Mouse (Mus musculus) heart, embryonic 15.5 days (tissue): ENCODE data around the gene Tmem178. TPM values are rescaled to one million over a fixed set of nuclear protein-coding genes. Genes with fewer than 3 reads are reported as not detected.

Source experiments
- ATAC-seq: fragments of 200-750 bp; cut with Nextera tagmentation; replicated peaks from 2 replicates; pipeline ENCODE4 v1.8.0; 2017; ENCODE audit warnings: low read depth, moderate TSS enrichment; ENCODE audit not compliant: insufficient number of reproducible peaks, insufficient read depth, low FRiP score
- H3K27ac ChIP-seq: fragments of 300-500 bp; sonication (generic); 2 replicates; pipeline ENCODE4 v1.5.1; 2015; ENCODE audit warnings: mild to moderate bottlenecking, inconsistent platforms
- H3K27me3 ChIP-seq: fragments of 300-500 bp; sonication (generic); 2 replicates; pipeline ENCODE4 v1.6.1; 2015; ENCODE audit warnings: inconsistent platforms
- H3K36me3 ChIP-seq: fragments of 300-500 bp; sonication (generic); 2 replicates; pipeline ENCODE4 v1.6.1; 2015; ENCODE audit warnings: mild to moderate bottlenecking, inconsistent platforms
- H3K4me1 ChIP-seq: fragments of 300-500 bp; sonication (generic); replicated peaks from 2 replicates; pipeline ENCODE4 v1.6.1; 2015; ENCODE audit warnings: inconsistent platforms
- H3K4me2 ChIP-seq: fragments of 300-500 bp; sonication (generic); 2 replicates; pipeline ENCODE4 v1.6.1; 2015; ENCODE audit warnings: inconsistent platforms, mild to moderate bottlenecking, moderate library complexity
- H3K4me3 ChIP-seq: fragments of 300-500 bp; sonication (generic); 2 replicates; pipeline ENCODE4 v1.5.1; 2015; ENCODE audit warnings: mild to moderate bottlenecking, inconsistent platforms
- H3K9ac ChIP-seq: fragments of 300-500 bp; sonication (generic); 2 replicates; pipeline ENCODE4 v1.6.1; 2015; ENCODE audit warnings: mild to moderate bottlenecking, inconsistent platforms
- H3K9me3 ChIP-seq: fragments of 300-500 bp; sonication (generic); replicated peaks from 2 replicates; pipeline ENCODE4 v1.6.1; 2016; ENCODE audit warnings: inconsistent platforms
- WGBS: fragments of 180-500 bp; shearing (Covaris S2); methylation state at CpG from one replicate; pipeline ENCODE4 v1.1.7; 2015; ENCODE audit warnings: mixed read lengths; 5-methylcytosine and 5-hydroxymethylcytosine counted together
- polyA plus RNA-seq: library from polyadenylated mRNA; unstranded; fragments of >200 nt; fragmentation: Nextera tagmentation; extraction: Ambion mirVana; gene quantifications from 2 replicates; pipeline ENCODE4 v1.2.1, GENCODE M21; 2015

Tmem178 gene
- polyA plus RNA-seq, 1 experiment from 2014 or later, result 5.5 TPM

DNA sequence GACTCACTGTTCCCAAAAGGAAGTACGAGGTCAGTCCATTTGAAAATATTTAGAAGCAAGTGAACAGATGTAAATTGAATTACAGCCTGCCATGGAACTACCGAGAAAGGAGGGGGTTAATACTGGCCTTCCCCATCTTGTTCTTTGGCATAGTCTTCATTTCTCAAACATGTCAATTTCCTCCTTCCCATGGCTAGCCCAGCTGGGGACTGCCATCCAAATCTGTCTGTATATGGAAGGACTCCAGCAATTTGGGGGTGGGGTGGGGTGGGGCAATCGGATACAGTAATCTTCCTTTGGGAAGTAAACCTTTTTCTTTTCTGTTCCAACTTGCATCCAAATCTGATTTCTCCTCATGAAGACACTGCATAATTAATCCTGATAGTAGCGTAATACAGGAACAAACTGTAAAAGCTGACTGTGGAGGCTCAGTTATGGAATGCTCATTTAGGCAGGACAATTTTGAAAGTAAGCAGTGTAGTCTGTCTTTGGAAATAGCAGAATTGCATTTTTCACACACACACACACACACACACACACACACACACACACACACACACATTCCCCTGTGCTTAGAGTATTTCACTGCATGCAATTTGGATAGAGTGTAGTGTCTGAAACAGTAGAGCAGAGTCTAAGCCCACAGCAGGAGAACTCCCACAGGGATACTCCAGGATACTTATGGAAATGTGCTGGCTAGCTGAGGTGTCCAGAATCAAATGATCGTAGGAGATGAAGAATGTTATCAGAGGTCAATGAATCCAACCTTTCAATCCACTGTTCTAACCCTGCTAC is 1.9 kb downstream of the Tmem178 start:
- Histone ChIP-seq H3K36me3 (no peaks in the 10 kb centered on the region), H3K9me3 (no peaks in the 10 kb centered on the region), H3K27ac (no peak overlapping the region), H3K9ac (no peak overlapping the region), H3K27me3 (peaks cover 14% of the 10 kb centered on the region), H3K4me1 (peaks cover under 1% of the 10 kb centered on the region), H3K4me3 (no peak overlapping the region), H3K4me2 (no peak overlapping the region)
- 72% methylated on average over 5 of the region's 5 CpGs for WGBS
- ATAC-seq, result no peak

DNA sequence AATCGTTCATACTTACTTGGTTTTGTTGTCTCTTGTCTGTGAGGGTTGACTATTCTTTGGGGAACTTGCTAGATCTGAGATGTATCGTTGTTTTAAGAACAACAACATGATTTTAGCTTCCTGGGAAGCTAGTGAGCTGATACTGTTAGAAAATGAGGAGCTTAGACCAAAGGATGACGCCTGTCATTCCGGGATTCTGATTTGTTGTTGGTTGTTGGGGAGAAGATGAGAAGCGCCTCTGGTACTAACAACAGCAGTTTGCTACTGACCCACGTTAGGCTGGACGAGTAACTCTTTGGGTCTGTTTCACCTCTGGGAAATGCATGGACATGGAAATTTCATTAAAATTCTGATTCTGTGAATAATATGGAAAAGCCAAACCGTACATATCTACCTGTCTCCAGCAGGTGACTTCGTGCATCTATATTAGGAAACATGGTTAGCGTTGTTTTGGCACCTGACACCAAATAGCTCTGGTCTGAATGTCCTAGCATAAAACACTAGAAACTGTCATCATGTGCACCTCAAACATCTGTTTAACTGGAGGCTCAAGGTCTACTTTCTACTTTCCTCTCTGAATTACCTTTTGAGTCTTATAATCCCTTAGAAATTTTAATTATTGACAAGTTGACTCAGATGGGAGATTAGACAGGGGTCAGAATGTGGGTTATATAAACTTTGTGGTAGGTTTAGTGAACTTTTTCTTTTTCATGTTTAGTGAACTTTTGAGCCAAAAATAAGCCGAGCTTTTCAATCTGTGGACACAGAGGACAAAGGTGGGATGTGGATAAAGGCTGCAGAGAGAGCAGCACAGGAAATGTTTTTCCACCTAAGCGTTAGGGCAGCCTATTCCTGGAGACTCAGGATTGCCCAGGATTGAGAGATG is 2.9 kb downstream of the Tmem178 start:
- no peak overlapping the region for H3K27ac ChIP-seq
- 72% methylated on average over 12 of the region's 12 CpGs for WGBS
- no peaks in the 10 kb centered on the region for H3K9me3 ChIP-seq
- peaks cover 10% of the 10 kb centered on the region for H3K4me1 ChIP-seq
- H3K9ac ChIP-seq, result no peak overlapping the region
- no peak overlapping the region for H3K4me2 ChIP-seq
- no peak for ATAC-seq
- peaks cover 14% of the 10 kb centered on the region for H3K27me3 ChIP-seq
- H3K36me3 ChIP-seq, result no peaks in the 10 kb centered on the region
- H3K4me3 ChIP-seq, result no peak overlapping the region

DNA sequence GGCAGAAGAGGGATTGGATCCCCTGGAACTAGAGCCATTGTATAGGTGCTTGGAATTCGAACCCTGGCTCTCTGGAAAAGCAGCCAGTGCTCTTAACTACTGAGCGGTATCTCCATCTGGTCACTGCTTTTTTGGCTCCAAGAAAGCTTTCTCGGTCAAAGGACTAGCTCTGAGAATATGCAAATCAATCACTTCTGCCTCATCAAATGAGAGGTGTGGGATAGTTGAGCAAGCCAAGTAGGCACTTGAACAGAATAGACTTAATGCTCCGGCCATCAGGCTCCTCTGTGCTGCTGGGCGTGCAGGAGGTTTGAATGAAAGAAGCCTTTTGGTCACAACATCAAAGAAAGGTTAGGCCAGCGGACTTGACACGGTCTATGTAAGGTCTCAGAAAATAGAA is 5.0 kb downstream of the Tmem178 start:
- 86% methylated on average over 7 of the region's 7 CpGs for WGBS
- Histone ChIP-seq H3K9me3 (no peaks in the 10 kb centered on the region), H3K4me1 (peaks cover 12% of the 10 kb centered on the region), H3K27ac (no peak overlapping the region), H3K4me3 (no peak overlapping the region), H3K9ac (no peak overlapping the region), H3K4me2 (no peak overlapping the region), H3K36me3 (no peaks in the 10 kb centered on the region), H3K27me3 (peaks cover 6% of the 10 kb centered on the region; the same call in 1 of the 2 replicates)
- ATAC-seq, result no peak

DNA sequence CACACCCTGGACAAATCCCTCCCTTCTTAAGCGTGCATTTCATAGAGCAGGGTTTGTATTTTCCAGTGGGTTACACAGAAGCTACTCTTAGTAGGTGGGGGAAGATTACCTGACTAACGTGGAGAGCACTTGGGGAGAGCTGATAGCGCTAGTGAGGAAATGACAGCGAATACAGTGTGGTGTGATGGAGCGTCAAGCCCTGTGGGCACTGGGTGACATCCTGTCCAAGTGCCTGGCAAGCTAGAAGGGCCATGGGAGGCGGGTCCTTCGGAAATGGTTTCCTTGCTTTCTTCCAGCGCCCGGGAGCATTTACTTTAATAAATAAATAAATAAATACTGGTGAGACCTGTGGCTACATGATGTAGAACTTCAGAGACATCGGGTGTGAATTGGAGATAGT is 5.5 kb downstream of the Tmem178 start:
- ATAC-seq, result no peak
- Histone ChIP-seq H3K9ac (no peak overlapping the region), H3K4me1 (peaks cover 12% of the 10 kb centered on the region), H3K27ac (no peak overlapping the region), H3K36me3 (no peaks in the 10 kb centered on the region), H3K9me3 (no peaks in the 10 kb centered on the region), H3K4me2 (no peak overlapping the region), H3K4me3 (no peak overlapping the region), H3K27me3 (peaks cover 6% of the 10 kb centered on the region; the same call in 1 of the 2 replicates)
- WGBS, result 80% methylated on average over 10 of the region's 10 CpGs

DNA sequence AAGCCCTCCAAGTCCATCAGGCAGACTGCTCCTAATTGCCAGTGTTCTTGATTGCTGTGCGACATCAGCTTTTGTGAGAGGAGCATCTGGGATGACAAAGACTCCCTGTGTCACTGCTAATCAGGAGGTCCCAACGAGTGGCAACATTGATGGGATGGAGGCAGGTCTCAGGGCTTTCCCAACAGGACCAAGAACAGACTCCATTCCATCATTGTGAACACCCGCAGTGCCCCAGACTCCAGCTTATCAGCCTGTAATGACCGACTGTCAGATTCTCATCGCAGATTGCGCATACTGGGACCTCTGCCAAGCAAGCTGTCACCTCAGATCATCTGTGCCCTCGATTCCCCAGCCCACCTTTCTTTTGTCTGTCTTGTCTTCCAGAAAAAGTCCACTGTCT is 7.9 kb downstream of the Tmem178 start:
- H3K27ac ChIP-seq, result no peak overlapping the region
- H3K27me3 ChIP-seq, result no peaks in the 10 kb centered on the region; the same call in 1 of the 2 replicates
- H3K4me2 ChIP-seq, result no peak overlapping the region
- H3K9ac ChIP-seq, result no peak overlapping the region
- no peak overlapping the region for H3K4me3 ChIP-seq
- no peaks in the 10 kb centered on the region for H3K36me3 ChIP-seq
- H3K4me1 ChIP-seq, result peaks cover 12% of the 10 kb centered on the region
- ATAC-seq, result no peak
- 46% methylated on average over 7 of the region's 7 CpGs for WGBS
- no peaks in the 10 kb centered on the region for H3K9me3 ChIP-seq

DNA sequence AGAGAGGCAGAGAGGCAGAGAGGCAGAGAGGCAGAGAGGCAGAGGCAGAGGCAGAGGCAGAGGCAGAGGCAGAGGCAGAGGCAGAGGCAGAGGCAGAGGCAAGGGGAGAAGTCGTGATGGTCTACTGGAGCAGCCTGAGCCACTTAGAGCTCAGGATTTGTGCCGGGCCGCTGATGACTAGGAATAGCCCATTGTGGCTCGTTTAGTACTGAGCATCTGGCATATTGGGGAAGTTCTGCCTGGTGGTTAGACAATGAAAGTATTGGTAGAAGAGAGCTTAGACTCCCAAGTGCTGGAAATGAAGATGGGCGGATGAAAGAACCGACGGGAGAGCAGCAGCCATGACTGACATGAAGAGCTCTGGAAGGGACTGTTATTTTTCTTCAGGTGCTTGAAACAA is 11.0 kb downstream of the Tmem178 start:
- Histone ChIP-seq H3K36me3 (no peaks in the 10 kb centered on the region), H3K27me3 (no peaks in the 10 kb centered on the region), H3K27ac (no peak overlapping the region), H3K9ac (no peak overlapping the region), H3K4me3 (no peak overlapping the region), H3K9me3 (no peaks in the 10 kb centered on the region), H3K4me1 (peaks cover 12% of the 10 kb centered on the region), H3K4me2 (no peak overlapping the region)
- 81% methylated on average over 7 of the region's 7 CpGs for whole genome bisulfite sequencing
- ATAC-seq, result no peak

DNA sequence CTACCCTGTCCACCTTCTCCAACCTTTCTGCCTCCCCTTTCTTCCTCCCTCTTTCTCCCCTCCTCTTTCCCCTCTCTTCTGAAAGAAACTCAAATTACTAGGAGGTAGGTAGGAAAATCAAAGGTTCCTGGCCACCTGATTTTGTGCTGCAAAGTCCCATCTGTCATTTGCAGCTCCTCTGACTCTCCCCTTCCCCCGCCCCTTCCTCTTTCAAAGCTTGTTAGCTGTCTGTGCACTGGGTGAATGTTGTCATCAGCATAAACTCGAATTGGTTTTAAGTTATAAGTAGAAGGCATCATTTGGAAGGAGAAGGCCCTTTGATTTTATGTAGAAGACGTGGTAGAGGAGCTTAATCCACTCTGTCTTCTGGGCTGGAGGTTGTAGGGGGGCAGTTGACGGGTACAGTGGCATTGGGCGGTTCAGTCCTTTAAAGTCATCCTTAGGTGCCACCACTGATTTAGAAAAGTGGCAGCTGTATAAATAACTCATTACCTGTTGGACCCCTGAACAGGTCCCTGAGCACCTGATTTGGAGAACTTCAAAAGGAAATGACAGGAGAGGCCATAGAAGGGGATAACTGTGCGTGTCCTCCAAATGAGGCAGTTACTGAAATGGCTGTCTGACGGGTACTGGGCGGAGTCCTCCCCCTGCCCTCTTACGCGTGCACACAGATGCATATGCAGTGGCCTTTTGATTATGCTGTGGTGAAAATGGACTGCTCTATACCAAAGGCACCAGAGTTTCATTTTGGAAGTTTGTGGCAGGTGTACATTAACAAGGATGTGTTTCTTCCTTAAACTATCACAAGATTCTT is 11.8 kb downstream of the Tmem178 start:
- Histone ChIP-seq H3K9me3 (no peaks in the 10 kb centered on the region), H3K4me2 (no peak overlapping the region), H3K27me3 (no peaks in the 10 kb centered on the region), H3K4me1 (peaks cover 12% of the 10 kb centered on the region), H3K9ac (no peak overlapping the region), H3K27ac (no peak overlapping the region), H3K36me3 (no peaks in the 10 kb centered on the region), H3K4me3 (no peak overlapping the region)
- WGBS, result 81% methylated on average over 10 of the region's 10 CpGs
- no peak for ATAC-seq

DNA sequence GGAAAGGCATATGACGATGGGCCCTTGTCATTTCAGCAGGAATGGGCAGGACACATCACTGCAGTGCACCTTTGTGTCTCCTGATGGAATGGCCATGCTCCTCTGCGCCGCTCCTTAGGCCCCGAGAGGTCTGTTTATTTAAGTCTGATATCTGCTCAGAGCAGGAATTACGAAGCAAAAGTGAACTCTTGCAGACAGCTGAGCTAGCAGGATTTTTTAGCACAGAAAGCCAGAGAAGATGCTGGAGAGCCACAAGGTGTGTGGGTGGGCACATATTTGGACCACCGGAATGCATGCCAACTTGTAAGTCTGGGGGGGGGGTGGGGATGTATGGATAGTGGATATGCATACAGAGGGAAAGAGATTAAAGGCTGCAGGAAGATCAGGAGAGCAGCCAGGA is 13.9 kb downstream of the Tmem178 start:
- Histone ChIP-seq H3K9me3 (no peaks in the 10 kb centered on the region), H3K4me3 (no peak overlapping the region), H3K9ac (no peak overlapping the region), H3K27me3 (no peaks in the 10 kb centered on the region), H3K27ac (no peak overlapping the region), H3K36me3 (no peaks in the 10 kb centered on the region), H3K4me1 (no peaks in the 10 kb centered on the region), H3K4me2 (no peak overlapping the region)
- ATAC-seq, result no peak
- WGBS, result 59% methylated on average over 6 of the region's 6 CpGs

DNA sequence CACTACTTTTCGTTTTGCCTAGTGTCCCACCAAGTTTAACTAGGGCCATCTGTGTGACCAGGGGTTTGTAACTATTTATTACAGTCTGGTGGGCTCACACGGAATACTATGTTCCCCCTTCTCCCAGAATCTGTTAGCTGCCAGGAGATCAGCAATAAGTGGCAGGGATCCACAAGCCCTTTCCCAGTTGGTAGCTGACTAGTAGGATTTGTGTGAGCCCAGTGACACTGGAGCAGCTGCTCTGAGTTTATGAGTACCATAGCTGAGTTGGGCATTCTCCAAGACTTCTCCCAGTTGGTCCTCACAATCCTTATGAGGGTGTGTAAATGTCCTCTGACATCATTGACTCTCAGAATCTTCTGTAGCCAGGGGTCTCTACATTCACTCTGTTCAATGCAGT is 15.4 kb downstream of the Tmem178 start:
- WGBS, result 69% methylated on average over 2 of the region's 2 CpGs
- no peaks in the 10 kb centered on the region for H3K36me3 ChIP-seq

DNA sequence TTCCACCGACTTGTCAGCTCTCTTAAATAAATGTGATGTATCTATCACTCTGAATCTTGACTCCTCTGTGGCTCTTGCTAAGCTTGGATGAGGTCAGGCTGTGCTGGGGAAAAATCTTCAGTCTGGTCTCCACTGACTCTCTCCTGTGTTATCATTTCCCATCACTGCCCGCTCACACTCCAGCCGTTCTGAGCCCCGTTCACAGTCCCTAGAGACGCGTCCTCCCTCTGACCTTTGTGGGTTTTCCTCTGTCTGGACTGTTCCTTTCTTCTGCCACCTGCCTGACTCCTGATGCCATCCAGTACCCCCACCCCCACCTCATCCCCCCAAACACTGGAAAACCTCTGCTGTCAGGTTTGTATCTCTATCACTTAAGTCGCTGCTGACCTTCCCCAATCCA is 23.0 kb downstream of the Tmem178 start:
- Histone ChIP-seq H3K4me2 (no peak overlapping the region), H3K36me3 (no peaks in the 10 kb centered on the region), H3K4me3 (no peak overlapping the region), H3K27ac (no peak overlapping the region), H3K4me1 (peaks cover 24% of the 10 kb centered on the region), H3K9ac (no peak overlapping the region), H3K27me3 (no peaks in the 10 kb centered on the region), H3K9me3 (no peaks in the 10 kb centered on the region)
- WGBS, result 44% methylated on average over 7 of the region's 7 CpGs
- no peak for ATAC-seq

More for the DNA sequence above, 15.4 kb downstream of the Tmem178 start:
- Histone ChIP-seq H3K4me2 (no peak overlapping the region), H3K27me3 (no peaks in the 10 kb centered on the region), H3K9ac (no peak overlapping the region), H3K9me3 (no peaks in the 10 kb centered on the region), H3K4me1 (no peaks in the 10 kb centered on the region), H3K4me3 (no peak overlapping the region), H3K27ac (no peak overlapping the region)
- no peak for ATAC-seq
